Mouse (Mus musculus) kidney, postnatal 14 days (tissue): Measurements from ENCODE around the gene Nr0b2.
"Not testable (repeated sequence)": the region's sequence is repeated elsewhere in the genome, so short reads cannot be mapped to it uniquely, and the experiment has no call there.

Experiments used
- DNase-seq: peaks from one replicate; pipeline ENCODE4 v3.0.0; 2022; ENCODE audit warnings: mixed read lengths

Gene Nr0b2

GRCm38 (mm10) chr4:133552768-133553447 lies at the start of gene Nr0b2:
TSS of gene Nr0b2 (plus strand) at chr4:133553376.
- DNase-seq: no peak

- DNase-seq: no peak
Observed at GRCm38 (mm10) chr4:133504300-133504699, 48.9 kb upstream of the Nr0b2 start.

DNA sequence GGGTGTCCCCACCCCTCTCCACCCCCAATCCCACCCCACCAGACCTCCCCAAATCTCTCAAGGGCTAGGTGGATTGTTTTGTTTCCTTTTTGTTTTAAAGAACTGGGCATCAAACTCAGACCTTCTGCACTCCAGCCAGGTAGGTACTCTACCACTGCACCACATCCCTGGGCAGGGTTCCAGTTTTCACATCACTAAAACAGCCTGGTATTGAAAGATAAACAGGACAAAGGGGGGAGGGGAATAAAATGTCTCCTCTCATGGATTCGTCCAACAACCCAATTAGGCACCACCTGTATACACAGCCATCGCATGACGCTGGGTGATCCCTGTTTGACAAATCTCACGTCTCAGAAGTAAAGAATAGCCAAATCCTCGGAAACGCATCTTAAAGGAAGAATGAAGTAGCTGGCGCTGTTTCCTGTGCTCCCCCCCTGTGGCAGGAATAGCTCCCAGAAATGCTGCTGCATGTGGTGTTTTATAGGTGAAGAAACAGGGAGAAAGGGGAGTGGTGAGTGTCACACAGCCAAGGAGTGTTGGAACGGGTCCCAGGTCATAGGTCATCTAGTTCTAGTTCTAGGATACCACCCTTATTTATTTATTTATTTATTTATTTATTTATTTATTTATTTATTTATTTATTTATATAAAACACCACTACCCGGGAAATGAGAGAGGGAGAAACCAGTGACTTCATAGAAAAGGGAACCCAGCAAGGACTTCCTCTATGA lies 48.3 kb upstream of the Nr0b2 start:
- DNase-seq: no peak

DNA sequence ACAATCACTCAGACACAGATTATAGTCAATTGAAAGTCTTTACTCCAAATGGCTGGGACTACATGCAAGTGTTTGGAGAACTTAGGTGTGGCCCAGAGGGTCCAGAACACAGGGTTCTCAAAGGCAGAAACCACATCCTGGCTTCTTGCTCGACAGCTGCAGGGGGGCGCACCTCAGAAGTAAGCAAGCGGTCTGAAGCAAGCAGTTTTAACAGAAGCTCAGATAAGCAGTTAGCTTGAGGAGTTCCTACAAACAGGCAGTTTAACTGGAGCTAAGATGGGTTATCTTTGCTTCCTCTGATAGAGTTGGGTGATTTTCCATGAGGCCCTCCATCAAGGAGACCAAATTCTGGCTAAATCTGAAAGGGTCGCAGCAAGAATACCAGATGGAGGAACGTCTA lies 46.6 kb upstream of the Nr0b2 start:
- DNase-seq: no peak

GRCm38 (mm10) chr4:133508990-133509389 lies 44.2 kb upstream of the Nr0b2 start:
- DNase-seq: no peak

GRCm38 (mm10) chr4:133511050-133511449 lies 42.1 kb upstream of the Nr0b2 start:
- no peak for DNase-seq

GRCm38 (mm10) chr4:133512511-133512910 lies 40.7 kb upstream of the Nr0b2 start:
- DNase-seq: not testable (repeated sequence)

DNA sequence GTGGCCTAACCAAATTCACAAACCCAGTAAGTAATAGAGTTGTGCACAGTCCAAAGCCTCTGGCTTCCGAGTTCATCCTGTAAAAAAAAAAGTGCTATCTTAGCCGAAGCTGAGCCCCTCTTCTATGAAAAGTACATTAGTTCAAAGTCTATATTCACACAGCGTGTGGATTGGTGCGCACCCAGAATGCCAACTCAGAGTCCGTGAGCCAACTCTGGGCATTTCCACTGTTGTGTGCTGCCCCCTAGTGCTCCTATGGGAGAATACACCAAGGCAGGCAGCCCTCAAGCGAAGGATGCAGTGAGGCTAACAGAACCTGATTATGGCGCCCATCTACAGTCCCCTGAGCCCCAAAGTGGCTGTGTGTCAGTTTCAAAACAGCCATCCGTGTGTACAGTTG lies 40.2 kb upstream of the Nr0b2 start:
- DNase-seq: peak; percentile 88

- DNase-seq: peak; percentile 89
Observed at GRCm38 (mm10) chr4:133518601-133519368, 34.4 kb upstream of the Nr0b2 start, which contains the start of gene Kdf1. TSS of gene Kdf1 (plus strand) at chr4:133518963.

GRCm38 (mm10) chr4:133519369-133519665 lies 33.9 kb upstream of the Nr0b2 start:
- DNase-seq: peak; percentile 50

DNA sequence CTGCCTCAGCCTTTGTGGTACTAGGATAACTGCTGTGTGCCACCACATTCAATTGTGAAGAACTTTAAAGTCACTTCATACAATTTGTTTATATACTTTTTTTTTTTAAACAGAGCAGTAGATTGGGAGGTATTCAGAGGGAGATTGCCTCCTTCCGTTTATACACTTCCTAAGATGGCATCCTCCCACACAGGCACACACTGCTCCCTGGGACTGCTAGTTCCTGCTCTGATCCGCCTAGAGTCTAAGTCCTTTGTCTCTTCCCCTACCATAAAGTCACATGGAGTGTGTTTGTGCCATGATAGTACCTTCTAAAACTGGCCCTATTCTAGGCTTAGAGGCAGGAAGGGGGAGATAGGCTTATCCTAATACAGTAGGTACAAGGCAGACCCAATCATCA lies 31.7 kb upstream of the Nr0b2 start:
- DNase-seq: no peak

DNA sequence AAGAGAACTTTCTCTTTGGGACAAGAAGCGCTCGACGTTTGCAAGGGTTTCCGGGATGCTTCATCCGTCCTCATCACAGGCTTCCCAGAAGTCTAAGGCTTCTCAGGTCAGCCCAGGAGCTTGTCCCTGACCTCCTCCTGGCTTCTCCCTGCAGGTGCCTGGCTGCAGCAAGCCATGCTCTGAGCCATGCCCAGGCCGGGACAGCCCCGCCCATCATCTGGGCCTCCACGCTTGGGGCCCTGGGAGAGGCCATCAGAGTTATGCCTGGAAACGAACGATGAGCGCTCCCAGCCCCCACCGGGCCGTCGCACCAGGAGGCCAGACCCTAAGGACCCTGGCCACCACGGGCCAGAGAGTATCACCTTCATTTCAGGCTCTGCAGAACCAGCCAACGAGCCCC lies 25.4 kb upstream of the Nr0b2 start:
- no peak for DNase-seq

DNA sequence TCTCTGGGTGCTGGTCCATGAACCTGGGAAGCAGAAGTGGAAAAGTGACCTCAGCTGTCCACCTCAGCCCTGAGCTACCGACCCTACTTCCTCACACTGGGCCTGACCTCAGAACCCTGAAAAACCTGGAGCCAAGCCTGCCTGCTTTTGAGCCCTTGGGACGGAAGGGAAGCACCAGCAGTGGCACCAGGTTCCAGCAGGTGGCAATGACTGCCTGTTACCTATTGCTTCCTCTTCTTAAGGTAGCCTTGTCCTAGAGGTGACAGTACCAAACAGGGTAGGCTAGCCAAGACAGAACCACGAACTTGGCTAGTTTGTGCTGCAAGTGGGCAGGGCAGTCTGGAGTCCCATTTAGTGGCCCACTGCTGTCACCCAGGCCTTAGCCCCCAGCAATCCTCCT lies 20.4 kb upstream of the Nr0b2 start:
- DNase-seq: no peak

DNA sequence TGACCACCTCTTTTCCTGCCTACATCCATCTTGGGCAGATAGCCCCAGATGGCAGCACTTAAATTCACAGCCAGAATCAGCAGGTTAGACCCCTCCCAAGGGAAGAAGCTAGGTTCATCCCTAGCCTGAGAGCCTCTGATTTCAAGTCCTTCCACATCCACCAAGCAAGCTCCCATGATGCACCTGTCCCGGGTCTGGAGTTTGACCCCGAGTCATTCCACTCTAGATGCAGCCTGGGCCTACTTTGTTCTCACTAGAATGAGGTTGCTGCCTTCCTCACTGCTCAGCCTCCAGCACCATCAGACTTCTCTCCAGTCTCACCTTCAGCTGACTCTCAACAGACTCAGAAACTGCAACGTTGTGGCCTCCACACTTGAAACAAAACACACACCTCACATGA lies 17.1 kb upstream of the Nr0b2 start:
- DNase-seq: no peak

GRCm38 (mm10) chr4:133536652-133537051 lies 16.5 kb upstream of the Nr0b2 start:
- DNase-seq: no peak

DNA sequence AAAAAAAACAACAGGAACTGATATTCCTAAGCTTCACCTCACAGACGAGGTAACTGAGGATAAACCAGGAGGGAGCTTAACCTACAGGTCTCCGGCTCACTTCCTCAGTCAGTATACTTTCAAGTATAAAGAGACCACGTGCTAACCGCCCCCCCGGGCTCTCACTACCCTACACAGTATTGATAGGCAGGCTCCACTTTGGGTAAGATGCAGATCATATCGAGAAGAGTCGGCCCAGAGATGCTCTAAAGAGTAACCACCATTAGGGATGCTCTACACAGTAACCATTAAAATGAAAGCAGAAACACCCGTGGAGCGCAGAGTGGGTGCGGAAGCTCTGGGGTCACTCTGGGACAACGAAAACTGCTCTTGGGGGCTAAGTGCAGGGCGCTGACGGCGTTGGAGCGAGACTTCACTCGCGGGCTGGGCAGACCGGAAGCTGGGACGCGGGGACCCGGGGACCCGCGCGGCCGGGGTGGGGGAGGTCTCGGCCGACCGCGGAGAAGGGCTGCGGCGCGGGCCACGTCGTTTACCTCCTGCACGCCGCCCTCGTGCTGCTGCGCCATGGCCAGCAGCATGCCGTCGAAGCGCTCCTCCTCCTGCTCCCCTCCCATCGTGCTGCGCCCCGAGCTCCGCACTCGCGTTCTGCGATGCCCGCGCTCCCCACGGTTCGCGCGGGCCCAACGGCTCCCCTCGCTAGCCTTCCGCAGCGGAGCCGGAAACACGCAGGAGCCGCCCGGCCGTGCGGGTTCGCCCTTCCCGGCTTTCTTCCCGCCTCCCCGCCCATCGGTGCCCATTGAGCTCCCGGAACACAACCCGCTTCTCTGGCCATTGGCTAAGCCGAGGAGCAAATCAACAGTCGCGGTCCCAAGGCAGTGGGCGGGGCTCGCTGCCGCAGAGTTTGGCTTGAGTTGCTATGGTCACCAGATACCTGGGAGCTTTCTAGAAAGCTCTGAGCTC lies 7.6 kb upstream of the Nr0b2 start, which contains the start of gene Nudc:
Gene Nudc (minus strand): TSS at position 725 of the 960 bp plus-strand sequence.
- DNase-seq: peak; percentile 98

DNA sequence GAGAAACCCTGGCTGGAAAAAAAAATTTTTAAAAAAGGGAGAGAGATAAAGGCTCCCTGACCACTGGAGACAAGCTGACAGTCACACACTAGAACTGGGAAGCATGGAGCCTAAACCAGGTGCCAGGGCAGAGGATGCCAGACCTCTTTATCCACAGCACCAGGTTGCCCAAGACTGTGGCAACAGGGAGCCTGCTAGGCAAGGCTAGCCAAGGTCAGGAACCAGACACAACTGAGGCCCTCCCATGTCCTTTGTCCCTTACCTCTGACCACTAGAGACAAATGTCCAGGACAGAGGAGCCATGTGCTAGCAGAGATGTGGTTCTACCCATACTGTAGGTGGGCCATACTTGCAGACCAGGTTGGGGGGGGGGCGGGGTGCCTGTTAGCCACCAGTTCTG lies 1.1 kb upstream of the Nr0b2 start:
- DNase-seq: no peak

GRCm38 (mm10) chr4:133553448-133554330 lies 513 bp downstream of the Nr0b2 start:
- DNase-seq: no peak

DNA sequence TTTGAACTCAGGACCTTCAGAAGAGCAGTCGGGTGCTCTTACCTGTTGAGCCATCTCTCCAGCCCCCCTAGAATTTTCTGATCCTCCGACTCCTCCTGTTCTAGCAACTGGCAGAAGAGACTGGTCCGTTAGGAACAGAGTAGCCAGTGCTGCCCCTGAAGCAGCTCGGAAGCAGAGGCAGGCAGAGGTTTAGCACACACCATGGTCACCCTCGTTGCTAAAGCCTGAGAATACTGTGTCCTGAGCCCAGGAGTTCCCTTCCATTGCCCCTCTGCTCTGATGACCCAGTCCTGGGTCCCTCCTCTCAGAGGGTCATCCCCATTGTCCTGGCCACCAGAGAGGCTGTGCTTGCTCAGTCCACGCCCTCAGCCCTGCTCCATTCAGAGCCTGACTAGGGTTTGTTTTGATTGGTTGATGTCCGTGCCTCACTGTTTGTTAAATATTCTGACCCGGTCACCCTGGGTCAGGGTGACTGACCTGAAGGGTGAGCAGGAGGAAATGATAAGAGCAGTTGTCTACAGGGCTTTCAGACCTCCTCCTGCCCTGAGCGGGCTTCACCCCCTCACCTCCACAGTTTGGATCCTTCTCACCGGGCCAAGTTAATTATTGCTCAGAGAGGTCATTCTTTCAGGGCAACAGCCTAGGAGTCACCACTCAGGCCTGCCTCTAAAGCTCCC lies 4.0 kb downstream of the Nr0b2 start:
- DNase-seq: peak; percentile 72

- no peak for DNase-seq
Observed at GRCm38 (mm10) chr4:133559846-133560245, 6.7 kb downstream of the Nr0b2 start.

- DNase-seq: no peak
Observed at GRCm38 (mm10) chr4:133561622-133562021, 8.4 kb downstream of the Nr0b2 start.
